14 mouse cellular contexts compared by ENCODE assay signal in the genomic region with DNA sequence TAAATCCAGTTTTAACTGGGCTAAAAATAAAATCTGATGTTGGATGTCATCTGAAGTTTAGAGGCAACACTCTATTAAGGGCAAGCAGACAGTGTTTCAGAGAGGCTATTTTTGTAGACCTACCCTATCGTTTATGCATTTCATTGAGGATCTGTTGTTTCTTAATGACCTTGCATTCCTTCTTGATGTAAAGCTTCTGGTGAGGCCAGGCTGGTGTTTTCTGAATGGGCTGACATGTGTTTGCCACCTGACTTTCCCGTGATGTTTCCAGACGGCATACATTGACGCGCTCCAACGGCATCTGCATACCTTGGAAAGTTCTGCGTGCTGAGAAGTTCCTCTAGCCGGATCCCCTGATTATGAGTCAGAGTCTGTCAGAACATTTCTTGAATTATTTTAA.
DNase-seq lines count a peak whose midpoint lies in the region; ATAC-seq lines count a peak whose summit lies in the region.
"Had no signal": no experiment of that assay in that cellular context is flagged by ENCODE, and none has a peak within 500 bp of the region (broad histone marks: within the 10 kb centered on the region; RNA-seq: fewer than 3 reads in every experiment).

No protein-coding gene starts in this region.

- H3K4me3 ChIP-seq in kidney, embryonic 16.5 days (ENCODE audit: low read length): no peak overlapping the region
- H3K4me3 ChIP-seq in embryonic facial prominence, embryonic 14.5 days (ENCODE audit: low read depth, low read length): no peak overlapping the region
- no peak overlapping the region for H3K4me3 ChIP-seq in limb, embryonic 12.5 days (replicated peaks)
- no peak overlapping the region for H3K4me3 ChIP-seq in forebrain, embryonic 15.5 days
- H3K4me3 ChIP-seq: erythroblast, embryonic 14.5 days had no signal

- no peak overlapping the region for H3K9ac ChIP-seq in kidney, embryonic 16.5 days (replicated peaks; ENCODE audit: low read length)
- no peak overlapping the region for H3K9ac ChIP-seq in embryonic facial prominence, embryonic 14.5 days (ENCODE audit: low read depth, low read length)
- H3K9ac ChIP-seq in limb, embryonic 12.5 days (replicated peaks): no peak overlapping the region
- H3K9ac ChIP-seq in forebrain, embryonic 15.5 days (replicated peaks): no peak overlapping the region

- peak; percentile 25 for DNase-seq in gastrocnemius, adult 18-20 months (ENCODE audit: low spot score)
- DNase-seq in gastrocnemius, postnatal 4 days (ENCODE audit: low spot score in 2 of 2): no peak
- DNase-seq in kidney, adult 9 months: no peak
- peak; percentile 66 for DNase-seq in embryonic facial prominence, embryonic 14.5 days (ENCODE audit: low spot score)
- no peak for DNase-seq in spleen, postnatal 36 days (ENCODE audit: low spot score in 2 of 2)
- DNase-seq: adrenal gland, adult 8-10 months; cerebellum, postnatal 10 days; kidney, postnatal 10 days had no signal

- H3K27ac ChIP-seq in kidney, embryonic 16.5 days (ENCODE audit: low read length): no peak overlapping the region
- H3K27ac ChIP-seq in embryonic facial prominence, embryonic 14.5 days (replicated peaks; ENCODE audit: low read depth, low read length): no peak overlapping the region
- no peak overlapping the region for H3K27ac ChIP-seq in limb, embryonic 12.5 days
- no peak overlapping the region for H3K27ac ChIP-seq in forebrain, embryonic 15.5 days (replicated peaks)

- H3K4me2 ChIP-seq in kidney, embryonic 16.5 days (replicated peaks; ENCODE audit: low read depth, low read length): no peak overlapping the region
- H3K4me2 ChIP-seq in embryonic facial prominence, embryonic 14.5 days (ENCODE audit: low read depth, low read length): no peak overlapping the region
- no peak overlapping the region for H3K4me2 ChIP-seq in limb, embryonic 12.5 days
- H3K4me2 ChIP-seq in forebrain, embryonic 15.5 days (replicated peaks): no peak overlapping the region

- peak; percentile 23; the same call in 1 of the 2 replicates for ATAC-seq in kidney, embryonic 16.5 days (ENCODE audit: low FRiP score, low TSS enrichment)
- ATAC-seq in embryonic facial prominence, embryonic 14.5 days (ENCODE audit: low read depth): no peak
- peak; percentile 75; the same call in 1 of the 2 replicates for ATAC-seq in limb, embryonic 12.5 days (ENCODE audit: insufficient number of reproducible peaks, insufficient read depth, low FRiP score, low TSS enrichment, low read depth)
- ATAC-seq in forebrain, embryonic 15.5 days (replicated peaks): no peak
- ATAC-seq: inflammation-experienced regulatory T-cells, adult 6 months; midbrain, embryonic 16.5 days had no signal

- H3K4me1 ChIP-seq in kidney, embryonic 16.5 days (ENCODE audit: insufficient read depth, low read length): peaks cover 5% of the 10 kb centered on the region; the same call in 1 of the 2 replicates
- 0 out of 2 replicates have a peak, but pooled peaks cover 6% of the 10 kb centered on the region for H3K4me1 ChIP-seq in embryonic facial prominence, embryonic 14.5 days (ENCODE audit: control insufficient read depth, insufficient read depth, low read length)
- H3K4me1 ChIP-seq in limb, embryonic 12.5 days (replicated peaks): peaks cover 10% of the 10 kb centered on the region
- H3K4me1 ChIP-seq in forebrain, embryonic 15.5 days: no peaks in the 10 kb centered on the region

- no peaks in the 10 kb centered on the region for H3K9me3 ChIP-seq in kidney, embryonic 16.5 days (ENCODE audit: low read length)
- no peaks in the 10 kb centered on the region for H3K9me3 ChIP-seq in embryonic facial prominence, embryonic 14.5 days (ENCODE audit: control insufficient read depth, low read length)
- H3K9me3 ChIP-seq in limb, embryonic 12.5 days: no peaks in the 10 kb centered on the region
- H3K9me3 ChIP-seq in forebrain, embryonic 15.5 days: no peaks in the 10 kb centered on the region

- WGBS in kidney, embryonic 16.5 days: 55% methylated on average over 8 of the region's 8 CpGs
- 26% methylated on average over 8 of the region's 8 CpGs for WGBS in embryonic facial prominence, embryonic 14.5 days
- WGBS in limb, embryonic 12.5 days: 22% methylated on average over 8 of the region's 8 CpGs
- 79% methylated on average over 8 of the region's 8 CpGs for WGBS in forebrain, embryonic 15.5 days

- no peaks in the 10 kb centered on the region for H3K27me3 ChIP-seq in kidney, embryonic 16.5 days (ENCODE audit: insufficient read depth, low read length)
- no peaks in the 10 kb centered on the region for H3K27me3 ChIP-seq in embryonic facial prominence, embryonic 14.5 days (replicated peaks; ENCODE audit: control insufficient read depth, insufficient read depth, low read length)
- H3K27me3 ChIP-seq in limb, embryonic 12.5 days: no peaks in the 10 kb centered on the region
- no peaks in the 10 kb centered on the region for H3K27me3 ChIP-seq in forebrain, embryonic 15.5 days

- no peaks in the 10 kb centered on the region for H3K36me3 ChIP-seq in kidney, embryonic 16.5 days (ENCODE audit: insufficient read depth, low read length)
- no peaks in the 10 kb centered on the region for H3K36me3 ChIP-seq in embryonic facial prominence, embryonic 14.5 days (ENCODE audit: control insufficient read depth, insufficient read depth, low read length)
- no peaks in the 10 kb centered on the region for H3K36me3 ChIP-seq in limb, embryonic 12.5 days
- H3K36me3 ChIP-seq in forebrain, embryonic 15.5 days: no peaks in the 10 kb centered on the region

Comparison
In these comparisons a context has a peak if more than half of its experiments do, and no peak if none do; other contexts are left out.
1. DNase-seq: peak in gastrocnemius, adult 18-20 months (single experiment) and embryonic facial prominence, embryonic 14.5 days (single experiment); none in gastrocnemius, postnatal 4 days (0 of 2), kidney, adult 9 months (single experiment) and spleen, postnatal 36 days (0 of 2).
2. ATAC-seq: peak in kidney, embryonic 16.5 days (single experiment) and limb, embryonic 12.5 days (single experiment); none in embryonic facial prominence, embryonic 14.5 days (single experiment) and forebrain, embryonic 15.5 days (single experiment).